Mouse (Mus musculus) spleen, adult 2 months (tissue): ENCODE data around the gene Tex46.
A peak's percentile ranks its signal among the peaks of the same experiment; 100 is the strongest.

Experiments used
- CTCF ChIP-seq: fragments of 200-500 bp; IDR thresholded peaks from 2 replicates; pipeline ENCODE4 v1.5.1; 2011; ENCODE audit warnings: mild to moderate bottlenecking, inconsistent platforms; ENCODE audit not compliant: insufficient read depth, insufficient read length, insufficient replicate concordance; ENCODE audit errors: extremely low read depth
- POLR2A ChIP-seq: fragments of 200-500 bp; IDR thresholded peaks from 2 replicates; pipeline ENCODE4 v1.6.1; 2011; ENCODE audit warnings: low read depth, low read length, inconsistent platforms

DNA sequence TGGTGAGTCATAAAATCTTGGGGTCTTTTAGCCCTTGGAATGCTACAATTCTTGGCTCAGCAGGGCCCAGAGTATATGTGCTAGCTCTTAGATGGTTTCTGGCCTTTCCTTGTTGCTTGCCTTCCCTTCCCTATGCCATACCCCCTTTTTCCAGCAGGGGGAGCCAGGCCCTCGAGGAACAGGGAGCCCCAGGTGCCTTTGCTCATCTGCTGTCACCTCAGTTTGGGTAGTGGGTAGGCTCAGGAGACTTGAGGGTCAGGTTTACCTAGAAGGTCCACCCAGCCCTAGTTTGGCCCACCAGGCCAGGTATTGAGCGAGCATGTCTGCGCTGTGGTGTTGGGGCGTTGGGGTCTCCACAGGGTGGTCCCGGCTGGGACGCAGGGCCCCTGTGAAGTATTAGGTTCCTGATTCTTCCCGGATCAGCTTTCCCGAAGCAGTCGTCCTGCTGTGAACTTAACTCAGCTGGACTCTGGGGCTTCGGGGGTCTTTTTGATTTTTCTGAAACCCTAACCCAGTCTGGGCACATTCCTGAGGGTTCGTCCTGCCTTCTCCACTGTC lies 38.8 kb downstream of the Tex46 start:
- TF ChIP-seq CTCF: peak; percentile 80; the same call in 1 of the 2 replicates
- no peak for TF ChIP-seq POLR2A
